In genomic region chr17:7904992-7905391, GRCm38 (mm10) we compare ENCODE assay signal across 13 mouse cellular contexts.
"Had no signal": no experiment of that assay in that cellular context is flagged by ENCODE, and none has a peak within 500 bp of the region (broad histone marks: within the 10 kb centered on the region; RNA-seq: fewer than 3 reads in every experiment).

No protein-coding gene starts in this region.

- H3K36me3 ChIP-seq: limb, embryonic 12.5 days; liver, embryonic 13.5 days; lung, embryonic 15.5 days; midbrain, embryonic 15.5 days; neural tube, embryonic 13.5 days had no signal

- DNase-seq: kidney, postnatal 10 days; kidney, postnatal 4 days; liver; liver, embryonic 13.5 days; liver, postnatal 0 days; lung, postnatal 14 days; retina, postnatal 1 day; thymus, postnatal 4 days had no signal

- H3K27me3 ChIP-seq: limb, embryonic 12.5 days; liver, embryonic 13.5 days; lung, embryonic 15.5 days; megakaryocyte, embryonic 14.5 days; midbrain, embryonic 15.5 days; neural tube, embryonic 13.5 days had no signal
